Mouse (Mus musculus) embryonic facial prominence, embryonic 13.5 days (tissue): ENCODE data around the gene Zbbx. TPM values are rescaled to one million over a fixed set of nuclear protein-coding genes. Genes with fewer than 3 reads are reported as not detected.

ENCODE experiments used
- ATAC-seq: fragments of 200-750 bp; cut with Nextera tagmentation; 2 replicates; pipeline ENCODE4 v1.8.0; 2017; ENCODE audit warnings: low read depth; ENCODE audit not compliant: insufficient number of reproducible peaks, insufficient read depth, low FRiP score, low TSS enrichment
- H3K27ac ChIP-seq: fragments of 300-500 bp; sonication (generic); 2 replicates; pipeline ENCODE4 v1.5.1; 2015; ENCODE audit warnings: moderate library complexity, mild to moderate bottlenecking, inconsistent platforms
- H3K27me3 ChIP-seq: fragments of 300-500 bp; sonication (generic); 2 replicates; pipeline ENCODE4 v1.6.1; 2015; ENCODE audit warnings: mild to moderate bottlenecking, inconsistent platforms
- H3K36me3 ChIP-seq: fragments of 300-500 bp; sonication (generic); 2 replicates; pipeline ENCODE4 v1.6.1; 2015; ENCODE audit warnings: mild to moderate bottlenecking, inconsistent platforms
- H3K4me1 ChIP-seq: fragments of 300-500 bp; sonication (generic); 2 replicates; pipeline ENCODE4 v1.6.1; 2015; ENCODE audit warnings: inconsistent platforms
- H3K4me2 ChIP-seq: fragments of 300-500 bp; sonication (generic); 2 replicates; pipeline ENCODE4 v1.6.1; 2015; ENCODE audit warnings: moderate library complexity, mild to moderate bottlenecking, inconsistent platforms
- H3K4me3 ChIP-seq: fragments of 300-500 bp; sonication (generic); 2 replicates; pipeline ENCODE4 v1.5.1; 2015; ENCODE audit warnings: mild to moderate bottlenecking, inconsistent platforms
- H3K9ac ChIP-seq: fragments of 300-500 bp; sonication (generic); 2 replicates; pipeline ENCODE4 v1.6.1; 2015; ENCODE audit warnings: mild to moderate bottlenecking, inconsistent platforms
- H3K9me3 ChIP-seq: fragments of 300-500 bp; sonication (generic); 2 replicates; pipeline ENCODE4 v1.6.1; 2016; ENCODE audit warnings: inconsistent platforms
- WGBS: fragments of 180-500 bp; shearing (Covaris S2); methylation state at CpG from one replicate; pipeline ENCODE4 v1.1.7; 2015; ENCODE audit warnings: mixed read lengths; 5-methylcytosine and 5-hydroxymethylcytosine counted together
- polyA plus RNA-seq: library from polyadenylated mRNA; unstranded; fragments of >200 nt; fragmentation: Nextera tagmentation; extraction: Ambion mirVana; gene quantifications from 2 replicates; pipeline ENCODE4 v1.2.1, GENCODE M21; 2015

The Zbbx gene
- 0.15 TPM in 1 of 2 replicates, not detected in the other for polyA plus RNA-seq

DNA sequence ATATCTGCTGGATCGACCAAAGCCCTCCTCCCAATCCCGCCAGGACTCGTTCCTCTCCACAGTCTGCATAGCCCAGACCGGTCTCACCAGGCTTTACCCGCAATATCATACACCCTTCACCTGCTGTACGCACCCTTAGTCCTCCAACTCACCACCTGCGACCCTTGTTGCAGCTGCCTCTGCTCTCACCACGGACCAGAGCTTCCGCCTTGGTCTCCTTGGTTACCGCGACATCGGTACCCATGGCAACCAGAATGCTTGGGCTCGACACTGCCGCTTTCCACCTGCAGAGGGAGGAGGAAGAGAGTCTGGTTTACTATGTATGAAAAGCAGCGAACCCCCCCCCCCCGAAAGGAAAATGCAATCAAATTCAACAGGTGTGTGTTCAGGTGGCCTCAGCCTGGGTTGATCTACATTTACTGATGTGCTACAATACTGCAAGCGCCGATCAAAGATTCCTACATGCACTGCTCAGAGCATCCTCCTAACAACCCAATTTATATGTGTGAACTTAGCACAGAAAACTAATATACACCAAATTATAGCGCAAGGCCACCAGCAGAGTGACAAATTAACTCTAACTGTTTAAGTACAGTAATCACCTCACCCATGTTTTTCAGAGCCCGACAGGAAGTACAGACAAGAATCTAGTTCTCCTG is at the start of gene Zbbx:
Zbbx (minus strand) TSS at position 197 of the 659 bp plus-strand sequence.
- Histone ChIP-seq H3K4me3 (peak within 1 kb of the TSS; percentile 33), H3K27me3 (peaks cover 7% of the 10 kb centered on the region; the same call in 1 of the 2 replicates), H3K9ac (no peak within 1 kb of the TSS), H3K4me1 (0 out of 2 replicates have a peak, but pooled peaks cover 5% of the 10 kb centered on the region), H3K9me3 (no peaks in the 10 kb centered on the region), H3K36me3 (no peaks in the 10 kb centered on the region), H3K4me2 (peak within 1 kb of the TSS; percentile 65), H3K27ac (no peak within 1 kb of the TSS)
- 15% methylated on average over 20 of the region's 20 CpGs for WGBS
- peak; percentile 88; the same call in 1 of the 2 replicates for ATAC-seq

DNA sequence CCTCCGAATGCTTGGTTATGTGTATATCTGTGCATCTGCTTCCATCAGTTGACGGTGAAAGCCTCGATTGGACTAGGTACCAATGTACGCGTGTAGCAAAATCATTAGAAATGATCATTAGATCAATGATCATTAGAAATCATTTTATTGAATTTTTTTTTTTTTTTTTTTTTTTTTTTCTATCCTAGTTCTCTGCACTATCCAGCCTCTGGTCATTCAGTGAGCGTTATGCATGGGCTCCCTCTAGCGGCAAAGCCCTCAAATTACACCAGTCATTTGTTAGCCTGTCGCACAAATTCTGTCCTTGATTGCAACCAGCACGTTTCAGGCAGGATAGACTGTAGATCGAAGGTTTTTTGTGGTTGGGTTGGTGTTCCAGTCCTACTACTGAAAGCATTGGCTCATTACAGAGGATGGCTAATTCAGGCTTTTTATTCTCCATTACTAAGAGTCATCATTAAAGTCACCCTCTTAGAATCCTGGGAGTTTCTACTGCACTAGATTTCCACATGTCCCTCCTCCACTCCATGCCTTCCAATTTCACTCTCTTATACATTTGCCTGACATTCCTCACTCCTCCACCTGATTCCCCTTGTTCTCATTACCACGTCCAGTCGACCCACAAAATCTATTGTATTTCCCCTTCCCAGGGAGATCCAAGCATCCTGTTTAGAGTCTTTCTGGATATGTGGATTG is 38.1 kb upstream of the Zbbx start:
- Histone ChIP-seq H3K9ac (no peak overlapping the region), H3K4me1 (no peaks in the 10 kb centered on the region), H3K4me2 (no peak overlapping the region), H3K9me3 (no peaks in the 10 kb centered on the region), H3K4me3 (no peak overlapping the region), H3K36me3 (no peaks in the 10 kb centered on the region), H3K27ac (no peak overlapping the region), H3K27me3 (no peaks in the 10 kb centered on the region)
- ATAC-seq = no peak
- whole genome bisulfite sequencing = 36% methylated on average over 12 of the region's 12 CpGs

DNA sequence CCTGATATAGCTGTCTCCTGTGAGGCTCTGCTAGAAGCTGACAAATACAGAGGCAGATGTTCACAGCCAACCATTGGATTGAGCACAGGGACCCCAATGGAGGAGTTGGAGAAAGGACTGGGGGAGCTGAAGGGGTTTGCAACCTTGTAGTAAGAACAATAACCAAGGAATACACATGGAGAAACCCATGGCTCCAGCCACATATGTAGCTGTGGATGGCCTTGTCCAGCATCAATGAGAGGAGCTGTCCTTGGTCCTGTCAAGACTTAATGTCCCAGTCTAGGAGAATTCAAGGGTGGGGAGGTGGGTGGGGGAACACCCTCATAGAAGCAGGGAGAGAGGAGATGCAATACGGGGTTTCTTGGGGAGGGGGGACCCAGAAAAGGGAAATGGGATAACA is 17.8 kb upstream of the Zbbx start:
- no peaks in the 10 kb centered on the region for H3K36me3 ChIP-seq
- WGBS = 82% methylated on average over 1 of the region's 1 CpGs
- H3K9ac ChIP-seq = no peak overlapping the region
- no peak overlapping the region for H3K4me2 ChIP-seq
- H3K27ac ChIP-seq = no peak overlapping the region
- no peaks in the 10 kb centered on the region for H3K4me1 ChIP-seq
- no peak for ATAC-seq
- H3K9me3 ChIP-seq = peaks cover 3% of the 10 kb centered on the region; the same call in 1 of the 2 replicates
- H3K4me3 ChIP-seq = no peak overlapping the region
- no peaks in the 10 kb centered on the region for H3K27me3 ChIP-seq

- H3K27me3 ChIP-seq = peaks cover 3% of the 10 kb centered on the region; the same call in 1 of the 2 replicates
- H3K9me3 ChIP-seq = no peaks in the 10 kb centered on the region
- H3K36me3 ChIP-seq = no peaks in the 10 kb centered on the region
- H3K4me3 ChIP-seq = no peak overlapping the region
- H3K4me2 ChIP-seq = no peak overlapping the region
- H3K9ac ChIP-seq = no peak overlapping the region
- 10% methylated on average over 3 of the region's 3 CpGs for WGBS
- no peak overlapping the region for H3K27ac ChIP-seq
- H3K4me1 ChIP-seq = no peaks in the 10 kb centered on the region
- no peak for ATAC-seq
Measured at GRCm38 (mm10) chr3:75141876-75142275, 23.0 kb downstream of the Zbbx start.

- Histone ChIP-seq H3K27ac (no peak overlapping the region), H3K4me2 (no peak overlapping the region), H3K9me3 (no peaks in the 10 kb centered on the region), H3K4me1 (no peaks in the 10 kb centered on the region), H3K4me3 (no peak overlapping the region), H3K36me3 (no peaks in the 10 kb centered on the region), H3K27me3 (no peaks in the 10 kb centered on the region), H3K9ac (no peak overlapping the region)
- ATAC-seq = no peak
Measured at GRCm38 (mm10) chr3:75104867-75105266, 60.0 kb downstream of the Zbbx start.

DNA sequence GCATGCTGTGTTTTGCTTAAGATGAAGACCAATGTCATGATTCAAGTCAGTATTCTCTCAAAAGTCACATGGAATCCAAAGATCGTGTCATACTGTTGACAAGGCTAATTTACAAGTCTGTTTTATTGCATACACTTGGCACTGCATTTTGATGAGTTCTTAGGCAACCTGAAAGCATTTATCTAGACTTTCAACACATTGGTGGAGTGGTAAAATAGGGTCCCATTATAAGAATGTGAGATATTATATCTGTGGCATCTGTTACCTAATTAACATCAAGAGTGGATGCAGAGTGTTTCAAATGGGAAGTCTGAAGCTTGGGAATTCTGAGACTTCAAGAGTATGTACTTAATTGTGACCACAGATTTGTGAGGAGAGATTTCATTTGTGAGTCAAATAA is 79.1 kb downstream of the Zbbx start:
- Histone ChIP-seq H3K36me3 (no peaks in the 10 kb centered on the region), H3K27me3 (no peaks in the 10 kb centered on the region), H3K4me2 (no peak overlapping the region), H3K4me3 (no peak overlapping the region), H3K27ac (no peak overlapping the region), H3K9me3 (no peaks in the 10 kb centered on the region), H3K9ac (no peak overlapping the region), H3K4me1 (no peaks in the 10 kb centered on the region)
- WGBS = 79% methylated on average over 1 of the region's 1 CpGs
- ATAC-seq = no peak

GRCm38 (mm10) chr3:75078906-75079305 is 85.9 kb downstream of the Zbbx start:
- H3K4me3 ChIP-seq = no peak overlapping the region
- no peaks in the 10 kb centered on the region for H3K27me3 ChIP-seq
- H3K36me3 ChIP-seq = no peaks in the 10 kb centered on the region
- no peaks in the 10 kb centered on the region for H3K4me1 ChIP-seq
- H3K9ac ChIP-seq = no peak overlapping the region
- H3K4me2 ChIP-seq = no peak overlapping the region
- H3K27ac ChIP-seq = no peak overlapping the region
- no peaks in the 10 kb centered on the region for H3K9me3 ChIP-seq
- no peak for ATAC-seq
- WGBS = 76% methylated on average over 1 of the region's 1 CpGs

GRCm38 (mm10) chr3:75009701-75010100 is 155.1 kb downstream of the Zbbx start:
- ATAC-seq = no peak
- WGBS = 89% methylated on average over 1 of the region's 1 CpGs

More at GRCm38 (mm10) chr3:75009701-75010100, 155.1 kb downstream of the Zbbx start:
- Histone ChIP-seq H3K27me3 (no peaks in the 10 kb centered on the region), H3K27ac (no peak overlapping the region), H3K9me3 (no peaks in the 10 kb centered on the region), H3K4me2 (no peak overlapping the region), H3K4me3 (no peak overlapping the region), H3K9ac (no peak overlapping the region), H3K4me1 (no peaks in the 10 kb centered on the region), H3K36me3 (no peaks in the 10 kb centered on the region)

Other genes with a start within 250 kb of the Zbbx start
- gene Serpini2, start 105.0 kb upstream of the Zbbx start, polyA plus RNA-seq = not detected in 2 replicates